Mouse (Mus musculus) natural killer cell, adult 2 months (primary cell): Measurements from ENCODE around the gene Fam160a2.

Source experiments
- DNase-seq, 2 experiments: peaks; one replicate each; pipeline ENCODE4 v3.0.0; 2022; ENCODE audit warnings: low spot score in 2 of 2

Fam160a2 gene

DNA sequence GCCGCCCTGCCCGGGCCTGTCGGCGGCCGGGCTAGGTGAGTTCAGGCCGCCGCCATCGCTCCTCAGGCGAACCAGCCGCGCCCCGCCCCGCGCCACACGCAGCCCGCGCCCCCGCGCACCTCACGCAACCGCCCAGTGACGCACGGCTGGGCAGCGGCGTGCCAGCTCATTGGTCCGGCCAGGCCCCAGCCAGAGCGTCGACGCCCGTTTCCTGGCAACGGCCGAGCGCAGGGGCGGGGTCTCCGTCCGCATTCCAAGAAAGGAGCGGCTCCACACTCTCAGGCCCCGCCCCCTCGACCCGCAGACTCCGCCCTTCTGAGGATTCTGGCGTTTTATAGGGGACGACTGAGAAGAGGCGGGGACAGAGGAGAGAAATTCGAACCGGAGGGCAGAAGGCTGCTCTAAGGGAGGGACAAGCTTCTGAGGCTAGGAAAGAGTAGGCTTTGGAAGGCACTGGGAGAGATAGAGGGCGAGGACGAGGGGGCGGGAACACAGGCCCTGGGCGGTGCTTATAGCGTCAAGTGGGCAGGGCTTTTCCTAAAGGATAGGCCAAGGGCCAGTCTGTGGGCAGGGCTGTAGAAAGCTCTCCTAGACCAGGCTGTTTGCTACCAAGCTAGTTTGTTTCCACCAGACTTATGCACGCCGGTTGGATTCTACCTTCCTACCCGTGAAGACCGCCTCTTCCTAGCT lies at the start of gene Fam160a2:
Gene Fam160a2 (minus strand): TSS at position 120 of the 690 bp plus-strand sequence.
- DNase-seq = peak; percentile 91 to 94

DNA sequence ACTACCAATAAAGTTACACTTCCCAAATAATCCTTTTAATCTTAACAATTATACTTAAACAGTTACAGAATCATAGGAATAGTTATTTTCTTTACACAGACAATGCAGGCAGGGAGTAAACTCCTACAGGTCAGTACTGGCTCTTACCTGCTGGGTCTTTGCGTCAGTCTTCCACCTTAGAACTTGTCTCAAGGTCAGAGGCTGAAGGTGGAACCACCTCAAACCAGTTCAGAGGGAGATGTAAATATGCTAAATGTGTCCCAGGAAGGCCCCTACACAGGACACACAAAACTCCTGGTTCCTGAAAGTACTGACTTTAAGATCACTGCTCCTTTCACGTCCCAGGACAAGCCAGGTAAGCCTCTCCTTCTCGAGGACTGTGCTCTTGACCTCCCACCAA lies 45.2 kb upstream of the Fam160a2 start:
- no peak for DNase-seq

DNA sequence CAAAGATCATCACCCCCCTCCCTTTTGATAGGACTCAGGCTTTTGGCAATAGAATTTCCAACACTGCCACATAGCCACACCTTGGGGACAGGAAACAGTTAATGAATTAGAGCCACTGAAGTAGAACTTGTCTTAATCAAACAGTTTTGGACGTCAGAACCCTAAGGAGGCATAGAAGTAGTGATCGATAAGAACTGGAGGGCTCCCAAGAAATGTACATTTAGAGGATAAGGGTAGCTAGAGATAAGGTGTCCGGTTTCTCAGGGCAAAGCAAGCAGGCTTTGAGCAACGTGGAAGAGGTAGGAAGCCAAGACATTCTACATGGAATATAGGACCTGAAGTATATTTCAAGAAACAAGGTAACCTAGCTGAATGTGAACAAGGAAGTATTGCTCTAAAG lies 41.6 kb upstream of the Fam160a2 start:
- DNase-seq = no peak

DNA sequence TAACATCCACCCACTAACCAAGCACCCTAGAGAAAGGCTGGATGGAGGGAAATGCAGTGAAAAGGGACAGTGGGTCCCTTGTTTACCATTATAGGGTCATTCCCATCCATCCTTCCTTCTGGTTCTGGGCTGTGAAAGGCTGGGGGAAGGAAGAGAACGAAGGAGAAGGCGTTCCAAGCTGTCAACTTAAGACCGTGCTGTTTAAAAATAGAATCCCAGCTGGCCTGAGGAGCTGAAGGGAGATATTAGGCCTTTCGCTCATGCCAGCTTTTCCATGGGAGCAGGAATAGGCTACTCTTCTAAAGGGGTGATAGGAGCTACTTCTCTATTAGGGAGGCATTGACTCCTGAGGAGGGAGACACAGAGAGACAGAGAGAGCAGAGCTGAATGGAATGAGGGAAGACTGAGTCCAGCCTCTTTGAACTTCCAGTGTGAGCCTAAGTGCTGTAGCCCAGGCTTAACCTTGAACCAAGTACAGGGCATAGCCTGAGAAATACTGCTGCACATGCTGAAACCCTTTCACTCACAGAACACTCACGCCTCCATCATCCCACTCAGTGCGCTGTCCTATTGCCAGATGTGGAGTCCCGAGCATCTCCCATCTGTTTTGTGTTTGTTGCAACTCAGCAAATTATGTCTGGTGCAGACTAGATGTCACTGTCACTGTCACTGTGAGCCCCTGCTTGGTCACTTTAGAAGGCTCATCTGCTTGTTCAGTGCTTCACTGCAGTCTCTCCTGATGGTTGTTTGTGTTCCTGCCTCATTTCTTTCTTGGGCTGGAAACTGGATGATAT lies 38.3 kb upstream of the Fam160a2 start:
- DNase-seq = no peak

DNA sequence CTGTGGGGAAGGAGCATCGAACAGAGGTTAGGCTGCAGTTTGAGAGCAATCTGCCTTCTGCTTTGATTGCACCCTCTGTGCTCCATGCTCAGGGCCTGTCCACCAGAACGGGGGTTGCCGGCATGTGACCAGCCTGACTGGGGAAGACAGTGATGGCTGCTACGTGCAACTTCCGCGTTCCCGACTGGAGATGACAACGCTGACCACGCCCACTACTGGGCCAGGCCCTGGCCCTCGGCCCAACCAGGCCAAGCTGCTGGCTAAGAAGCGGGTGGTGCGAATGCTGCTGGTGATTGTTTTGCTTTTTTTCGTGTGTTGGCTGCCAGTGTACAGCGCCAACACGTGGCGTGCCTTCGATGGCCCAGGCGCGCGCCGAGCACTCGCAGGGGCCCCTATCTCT lies 34.9 kb upstream of the Fam160a2 start:
- no peak for DNase-seq

DNA sequence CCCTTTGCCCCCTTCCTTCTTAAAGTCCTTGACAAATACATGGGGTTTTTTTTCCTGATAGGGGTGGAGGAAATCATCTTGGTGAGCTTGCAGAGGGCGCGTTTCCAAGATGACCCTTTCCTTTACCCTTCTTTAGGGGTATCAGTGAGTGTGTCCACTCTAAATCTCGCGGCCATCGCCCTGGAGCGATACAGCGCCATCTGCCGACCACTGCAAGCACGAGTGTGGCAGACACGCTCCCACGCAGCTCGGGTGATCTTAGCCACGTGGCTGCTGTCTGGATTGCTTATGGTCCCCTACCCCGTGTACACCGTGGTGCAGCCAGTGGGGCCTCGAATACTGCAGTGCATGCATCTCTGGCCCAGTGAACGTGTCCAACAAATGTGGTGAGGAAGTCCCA lies 34.0 kb upstream of the Fam160a2 start:
- no peak for DNase-seq

DNA sequence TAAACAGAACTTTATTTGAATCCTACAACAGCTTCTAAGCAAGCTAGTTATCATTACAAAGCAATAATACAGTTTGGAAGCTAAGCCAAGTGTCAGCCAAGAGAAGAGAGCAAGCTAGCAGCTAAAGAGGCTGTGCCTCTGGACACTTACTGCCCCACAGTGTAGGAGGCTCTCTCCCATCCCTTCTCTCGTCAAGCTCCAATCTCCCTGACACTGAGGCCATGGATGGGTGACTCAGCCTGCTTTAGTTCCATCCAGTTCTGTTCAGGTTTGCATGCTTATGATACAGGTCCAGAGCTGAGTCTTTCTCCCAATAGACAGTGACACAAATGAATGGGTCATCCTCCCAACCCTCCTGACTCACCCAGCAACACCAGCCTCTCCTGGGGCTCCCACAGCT lies 32.2 kb upstream of the Fam160a2 start:
- no peak for DNase-seq

DNA sequence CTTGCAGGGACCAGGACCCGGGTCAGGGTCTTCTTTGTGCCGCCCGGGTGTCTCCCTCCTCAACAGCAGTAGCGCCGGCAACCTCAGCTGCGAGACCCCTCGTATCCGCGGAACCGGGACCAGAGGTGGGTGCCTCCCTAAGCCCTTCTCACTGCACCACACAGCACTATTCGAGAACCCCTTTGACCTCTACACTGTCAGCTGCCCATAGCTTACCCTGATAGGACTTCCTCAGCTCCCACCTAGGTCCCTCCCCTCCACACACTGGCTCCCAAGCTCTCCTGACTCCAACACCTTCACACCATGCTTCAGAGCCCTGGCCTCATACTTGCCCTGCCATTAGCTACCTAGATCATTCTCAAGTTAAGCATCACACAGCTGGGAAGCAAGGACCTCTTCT lies 26.2 kb upstream of the Fam160a2 start:
- DNase-seq = no peak

DNA sequence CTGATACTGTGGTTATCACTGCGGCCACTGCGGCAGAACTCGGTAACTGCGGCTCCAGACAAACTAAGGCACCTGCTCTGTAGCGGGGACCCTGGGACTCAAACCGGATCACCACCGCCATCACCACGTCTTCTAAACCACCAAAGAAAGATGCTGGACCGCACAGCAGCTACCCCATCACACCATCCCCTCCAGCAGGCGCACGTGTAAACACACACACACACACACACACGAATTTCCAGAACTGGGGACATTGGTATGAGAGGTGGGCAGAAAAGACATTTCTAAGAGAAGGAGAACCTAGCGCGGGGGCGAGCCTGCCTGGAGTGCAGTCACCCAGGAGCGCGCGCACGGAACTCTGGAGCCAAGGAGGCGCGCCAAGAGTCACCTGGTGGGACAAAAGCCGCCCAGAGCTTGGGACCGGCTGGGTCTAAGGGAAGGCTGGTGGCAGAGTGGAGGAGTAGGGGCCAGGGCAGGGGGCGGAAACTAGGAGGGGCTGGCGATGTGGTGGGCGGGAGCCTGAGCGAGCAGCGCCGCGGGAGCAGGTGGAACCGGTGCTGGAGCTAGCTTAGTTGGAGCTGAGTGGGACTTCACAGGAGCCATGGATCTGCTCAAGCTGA lies 25.7 kb upstream of the Fam160a2 start, which contains the start of gene Cckbr:
Gene Cckbr (plus strand): TSS at position 308 of the 620 bp plus-strand sequence.
- DNase-seq = no peak

DNA sequence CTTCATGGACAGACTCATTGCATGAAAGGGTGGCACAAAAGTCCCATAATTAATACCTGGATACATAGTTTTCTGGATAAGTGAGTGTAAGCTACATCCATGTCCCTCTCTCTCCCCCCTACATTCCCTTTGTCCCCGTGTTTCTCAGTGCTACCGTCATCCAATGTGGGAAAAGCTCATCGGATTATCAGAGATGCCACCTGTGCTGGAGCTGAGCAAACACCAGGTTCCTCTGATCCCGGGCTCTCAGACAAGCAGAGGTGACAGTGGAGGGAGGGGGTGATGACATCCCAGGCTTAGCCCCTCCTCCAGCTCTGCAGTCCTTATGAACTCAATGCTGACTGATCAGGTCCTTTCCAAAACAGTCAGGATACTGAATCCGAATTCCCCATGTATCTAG lies 24.5 kb upstream of the Fam160a2 start:
- no peak for DNase-seq

DNA sequence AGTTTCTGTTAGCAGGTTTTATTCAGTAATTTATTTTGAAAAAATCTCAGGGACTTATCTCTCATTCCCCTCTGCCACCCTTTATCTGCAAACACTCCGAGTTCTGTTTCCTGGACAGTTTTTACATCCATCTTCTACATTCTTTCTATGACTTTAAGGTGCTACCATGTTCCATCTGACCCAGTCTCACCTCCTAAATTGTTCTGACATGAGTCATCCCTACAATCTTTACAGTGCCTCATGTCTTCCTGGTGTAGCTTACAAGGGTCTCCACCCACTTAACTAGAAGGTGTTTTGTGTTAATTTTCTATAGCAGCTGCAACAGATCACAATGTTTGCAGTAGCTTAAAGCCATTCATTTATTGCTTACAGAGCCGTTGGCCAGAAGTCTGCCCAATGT lies 21.0 kb upstream of the Fam160a2 start:
- DNase-seq = no peak

DNA sequence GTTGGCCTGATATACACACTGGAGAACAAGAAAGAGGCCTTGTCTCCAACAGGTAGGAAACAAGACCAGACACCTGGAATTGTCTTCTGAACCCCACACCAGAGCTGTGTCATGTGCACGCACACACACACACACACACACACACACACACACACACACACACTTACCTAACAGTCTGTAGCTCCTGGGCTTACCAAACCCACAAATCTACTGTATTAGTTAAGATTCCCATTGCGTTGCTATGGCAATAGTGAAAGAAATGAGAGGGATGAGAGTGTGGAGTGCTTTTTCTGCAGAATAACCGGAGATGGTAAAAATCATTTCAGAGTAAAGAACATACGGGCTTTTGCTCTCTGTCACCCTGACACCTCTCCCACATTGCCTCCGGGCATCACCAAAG lies 18.3 kb upstream of the Fam160a2 start:
- no peak for DNase-seq

DNA sequence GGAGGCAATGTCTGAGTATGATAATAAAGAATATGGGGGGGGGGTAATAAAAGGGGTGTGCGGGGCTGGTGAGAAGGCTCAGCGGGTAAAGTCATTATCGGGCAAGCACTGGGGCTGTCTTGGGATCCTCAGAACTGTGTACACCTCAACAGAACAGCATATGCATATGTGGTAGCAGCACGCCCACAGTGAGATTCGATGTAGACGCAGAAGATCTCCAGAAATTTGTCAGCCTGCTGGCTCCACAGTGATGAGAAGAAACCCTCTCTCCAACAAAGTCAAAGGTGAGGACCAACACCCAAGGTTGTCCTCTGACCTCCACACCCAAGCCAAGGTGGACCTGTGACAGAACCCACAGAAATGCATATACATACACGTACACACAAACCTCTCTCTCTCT lies 16.7 kb upstream of the Fam160a2 start:
- DNase-seq = no peak

DNA sequence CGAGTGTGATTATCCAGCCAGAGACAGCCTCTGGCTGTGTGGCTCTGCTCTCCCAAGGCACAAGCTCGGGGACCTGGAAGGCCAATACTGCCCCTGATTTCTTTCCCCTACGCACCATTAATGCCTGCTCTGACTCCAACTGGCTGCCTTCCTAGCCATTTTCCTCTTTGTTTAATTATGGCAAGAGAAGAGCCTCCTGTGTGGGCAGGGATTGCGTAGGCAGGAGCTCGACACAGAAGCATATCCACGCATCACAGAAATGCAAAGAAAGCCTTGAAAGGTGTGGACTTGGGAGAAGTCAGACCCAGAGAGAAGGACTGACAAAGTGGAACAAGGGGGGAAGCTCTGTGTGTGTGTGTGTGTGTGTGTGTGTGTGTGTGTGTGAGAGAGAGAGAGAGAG lies 14.5 kb upstream of the Fam160a2 start:
- DNase-seq = no peak

DNA sequence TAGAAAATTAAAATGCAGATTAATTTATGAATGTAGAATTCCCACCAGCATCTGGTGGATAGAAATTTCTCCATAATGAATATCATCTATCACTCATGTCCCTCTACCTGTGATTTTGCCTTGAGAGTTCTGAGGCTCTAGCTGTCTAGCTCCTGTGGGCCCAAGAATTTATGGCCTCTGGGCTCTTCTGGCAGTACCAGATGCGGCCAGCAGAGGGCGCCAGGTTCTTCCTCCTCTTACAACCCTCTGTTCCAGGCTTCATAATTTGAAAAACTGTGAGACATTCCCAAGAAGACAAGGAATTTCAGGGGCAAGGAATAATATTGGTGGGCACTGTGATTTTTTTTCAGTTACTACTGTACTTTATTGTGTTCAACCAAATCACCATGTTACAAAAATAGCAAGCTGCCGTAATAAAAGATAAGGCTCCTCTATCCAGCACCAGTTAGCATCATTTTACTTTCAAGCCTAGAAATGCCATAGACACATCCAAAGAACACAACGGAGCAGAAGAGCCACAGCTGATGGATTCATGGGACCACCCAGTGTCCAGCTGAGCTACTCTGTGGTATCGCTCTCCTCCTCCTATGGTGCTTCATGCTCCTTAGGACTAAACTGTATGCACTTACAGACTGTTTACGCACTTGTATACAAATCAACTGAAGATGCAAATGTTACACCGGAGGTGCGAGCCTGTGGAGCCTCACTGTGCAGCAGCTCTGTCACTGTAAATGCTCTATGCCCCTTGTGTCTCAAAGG lies 12.2 kb upstream of the Fam160a2 start:
- peak; percentile 47 to 57 for DNase-seq

DNA sequence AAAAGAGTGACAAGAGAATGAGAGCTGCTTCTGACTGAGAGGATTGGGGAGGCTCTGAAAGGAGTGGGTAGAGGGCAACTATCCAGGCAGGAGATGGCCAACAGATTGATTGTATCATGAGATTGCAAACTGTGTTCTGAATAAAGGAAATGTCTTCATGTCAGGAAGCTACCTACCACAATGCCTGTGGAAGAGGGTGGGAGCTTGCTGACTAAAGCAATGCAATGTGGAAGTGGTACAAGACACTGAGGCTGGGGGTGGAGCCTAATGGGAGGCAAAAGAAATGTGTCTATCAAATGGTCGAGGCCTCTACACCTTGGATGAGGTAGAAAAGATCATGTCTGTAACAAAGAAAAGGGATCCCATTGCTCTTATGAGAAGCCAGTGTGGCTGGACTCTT lies 6.5 kb upstream of the Fam160a2 start:
- DNase-seq = no peak

DNA sequence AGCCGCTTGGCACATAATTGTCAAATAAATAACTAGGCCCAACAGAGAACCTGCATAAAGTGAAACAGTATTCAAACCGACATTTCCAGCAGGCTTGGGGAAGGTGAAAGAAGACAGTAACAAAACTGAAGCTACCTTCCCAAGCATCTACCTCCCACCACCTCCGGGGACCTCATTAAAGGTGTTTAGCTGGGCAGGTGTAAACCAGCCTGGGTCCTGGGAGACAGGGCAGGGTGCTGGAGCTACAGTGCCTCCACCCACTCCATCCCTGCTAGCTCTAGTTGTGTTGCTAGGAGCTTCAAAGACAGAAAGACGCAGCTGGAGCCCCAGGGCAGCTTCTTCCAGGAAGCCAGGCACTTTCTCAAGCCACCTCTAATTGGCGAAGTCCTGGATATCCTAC lies 4.4 kb upstream of the Fam160a2 start, which contains the start of gene Cnga4:
Gene Cnga4 (plus strand): TSS at position 301 of the 400 bp plus-strand sequence.
- no peak for DNase-seq

DNA sequence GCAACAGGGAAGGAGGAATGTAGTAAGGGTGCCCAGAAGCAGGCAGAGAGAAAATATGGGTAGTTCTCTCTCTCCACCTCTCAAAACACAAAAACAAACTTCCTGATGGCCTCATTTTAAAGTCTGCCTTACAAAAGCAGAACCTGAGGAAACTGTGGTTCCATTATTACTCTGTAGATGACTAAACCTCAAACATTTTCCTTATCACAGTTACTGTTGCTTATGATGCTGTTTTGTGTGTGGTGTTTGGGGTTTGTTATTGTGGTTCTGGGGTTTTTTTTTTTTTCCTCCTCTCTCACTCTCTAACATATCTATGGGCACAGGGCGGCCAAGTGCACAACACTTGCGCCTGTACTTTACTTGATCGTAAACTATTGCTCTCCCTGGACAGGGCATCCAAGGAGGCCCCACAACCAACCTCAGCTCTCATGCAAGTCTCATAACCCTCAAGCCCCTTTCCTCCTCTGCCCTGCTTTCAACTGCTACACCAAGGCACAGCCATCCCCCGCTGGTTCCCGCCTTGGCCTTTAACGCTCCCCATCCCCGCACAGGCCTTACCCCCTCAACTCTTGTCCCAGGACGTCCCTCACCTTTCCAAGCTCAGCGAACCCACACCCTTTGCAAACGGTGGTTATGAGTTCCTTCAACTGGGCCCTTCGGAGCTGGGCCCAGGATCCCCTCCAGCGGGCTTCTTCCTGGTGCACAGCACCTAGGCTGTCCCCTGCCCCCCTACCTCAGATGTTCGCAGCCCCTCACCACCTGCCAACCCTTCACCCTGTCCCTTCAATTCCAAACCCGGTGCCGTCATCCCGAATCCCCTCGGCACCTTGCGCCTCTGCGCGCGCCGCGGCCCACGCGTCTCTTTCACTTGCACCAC lies 558 bp downstream of the Fam160a2 start:
- DNase-seq = peak; percentile 14 to 20

DNA sequence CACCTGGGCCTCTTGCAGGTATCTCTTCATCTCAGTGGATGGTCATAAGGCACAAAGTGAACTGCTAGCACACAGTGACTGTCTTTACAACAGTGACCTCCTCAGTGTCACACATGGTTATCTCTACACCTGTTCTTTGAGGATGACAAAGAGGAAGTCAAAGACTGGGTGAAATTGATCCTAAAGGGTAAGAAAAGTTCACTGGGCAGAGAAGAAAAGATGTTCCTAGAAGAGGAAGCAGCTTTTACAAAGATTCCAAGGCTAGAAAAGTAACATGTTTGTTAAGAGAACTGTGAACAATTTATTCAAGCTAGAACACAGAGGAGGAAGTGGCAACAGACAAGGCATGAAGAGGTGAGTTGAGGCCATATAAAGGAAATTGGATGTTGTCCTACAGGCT lies 3.7 kb downstream of the Fam160a2 start:
- no peak for DNase-seq

DNA sequence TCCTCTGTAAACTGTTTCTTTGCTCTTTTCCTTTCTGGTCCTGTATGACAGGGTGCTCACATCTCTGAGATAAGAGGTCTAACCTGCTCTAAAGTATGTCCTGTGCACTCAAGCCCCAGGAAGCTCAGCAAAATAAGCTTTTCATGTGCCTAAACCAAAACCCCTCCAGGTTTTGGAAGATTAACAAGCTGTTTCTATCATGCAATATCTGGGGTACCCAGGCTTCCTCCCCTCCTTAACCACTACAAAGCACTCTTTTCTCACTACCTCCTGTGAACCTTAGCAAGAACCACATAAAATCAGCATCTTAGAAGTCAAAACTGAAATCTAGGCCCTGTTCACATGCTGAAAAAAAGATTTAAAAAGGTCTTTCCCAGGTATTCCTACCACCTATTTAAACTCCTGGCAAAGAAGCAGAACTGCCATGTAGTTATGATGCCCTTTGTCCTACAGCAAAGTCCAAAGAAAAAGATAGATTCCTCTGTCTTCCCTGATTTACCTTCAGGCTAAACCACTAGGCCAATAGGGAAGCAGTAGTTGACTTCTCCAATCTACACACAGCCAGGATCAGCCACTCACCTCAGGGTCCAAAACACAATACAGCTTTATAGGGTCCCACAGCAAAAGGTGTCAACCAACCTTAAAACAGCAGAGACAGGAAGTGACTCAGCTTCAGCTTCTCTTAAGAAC lies 4.6 kb downstream of the Fam160a2 start:
- DNase-seq = peak; percentile 7
